Mouse (Mus musculus): ENCODE measurements around the gene Ntpcr.

The Ntpcr gene

GRCm38 (mm10) chr8:125775031-125775430 lies 45.3 kb downstream of the Ntpcr start:
- no peak for DNase-seq (ENCODE audit: low read depth)

DNA sequence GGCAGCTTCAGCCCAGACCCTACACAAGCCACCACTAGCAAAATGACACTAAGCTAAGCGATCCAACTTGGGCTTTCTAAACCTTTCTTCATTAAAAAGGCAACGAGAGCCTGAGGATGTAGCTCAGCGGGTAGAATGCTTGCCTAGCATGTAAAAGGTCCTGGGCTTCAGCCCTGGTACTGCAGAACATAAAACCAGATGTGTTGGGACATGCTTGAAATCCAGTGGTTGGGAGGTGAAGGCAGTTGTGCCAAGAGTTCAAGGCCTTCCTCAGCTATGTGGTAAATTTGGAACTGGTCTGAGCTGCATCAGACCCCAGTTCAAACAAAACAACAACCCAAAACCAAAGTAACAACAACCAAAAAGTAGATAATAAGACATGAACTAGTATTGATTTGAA lies 46.6 kb downstream of the Ntpcr start:
- DNase-seq (ENCODE audit: low read depth), result no peak

DNA sequence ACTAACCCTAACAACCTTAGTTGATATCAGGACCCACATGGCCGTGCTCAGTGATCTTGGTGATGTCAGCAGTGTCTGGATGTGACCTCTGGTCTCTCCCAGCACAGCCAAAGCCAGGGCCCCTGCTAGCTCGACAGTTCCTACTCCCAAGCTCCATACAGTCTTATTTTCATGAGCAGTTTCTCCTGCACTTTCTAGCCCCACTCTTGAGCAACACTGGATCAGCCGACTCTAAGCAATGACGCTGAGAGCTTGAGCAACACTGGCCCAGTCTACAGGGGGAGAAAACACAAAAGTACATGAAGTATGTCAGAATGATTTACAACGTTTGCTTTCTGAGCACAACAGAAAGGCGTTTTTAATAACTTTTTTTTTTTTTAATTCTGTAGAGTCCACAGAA lies 47.0 kb downstream of the Ntpcr start:
- DNase-seq (ENCODE audit: low read depth), result no peak

- no peak for DNase-seq (ENCODE audit: low read depth)
Observed at GRCm38 (mm10) chr8:125777478-125778164, 47.9 kb downstream of the Ntpcr start.

GRCm38 (mm10) chr8:125778919-125779318 lies 49.2 kb downstream of the Ntpcr start:
- peak; percentile 23 for DNase-seq (ENCODE audit: low read depth)

GRCm38 (mm10) chr8:125779656-125780055 lies 49.9 kb downstream of the Ntpcr start:
- DNase-seq (ENCODE audit: low read depth), result no peak

GRCm38 (mm10) chr8:125782161-125782560 lies 52.4 kb downstream of the Ntpcr start:
- no peak for DNase-seq (ENCODE audit: low read depth)

GRCm38 (mm10) chr8:125786886-125787285 lies 57.1 kb downstream of the Ntpcr start:
- no peak for DNase-seq (ENCODE audit: low read depth)

GRCm38 (mm10) chr8:125792816-125793455 lies 63.2 kb downstream of the Ntpcr start:
- DNase-seq (ENCODE audit: low read depth), result no peak

- DNase-seq (ENCODE audit: low read depth), result no peak
Observed at GRCm38 (mm10) chr8:125795341-125795740, 65.6 kb downstream of the Ntpcr start.

DNA sequence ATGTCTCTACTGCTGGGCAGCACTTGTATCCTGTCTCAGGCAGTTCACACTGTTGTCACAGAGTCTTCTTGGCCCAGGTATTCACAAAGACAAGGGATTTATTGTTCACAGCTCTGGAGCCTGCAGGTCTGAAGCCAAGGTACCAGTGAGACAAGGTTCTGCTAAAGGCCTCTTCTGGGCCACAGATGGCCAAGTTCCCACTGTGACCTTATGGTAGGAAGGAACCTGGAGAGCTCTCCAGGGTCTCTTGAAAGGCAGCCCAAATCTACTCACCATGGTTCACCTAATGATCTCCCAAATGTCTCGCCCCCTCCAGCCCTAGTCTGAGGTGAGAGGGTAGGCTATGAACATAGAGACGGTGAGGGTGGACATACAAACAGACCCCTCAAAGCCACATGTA lies 67.2 kb downstream of the Ntpcr start:
- DNase-seq (ENCODE audit: low read depth), result no peak

Measured in 416B (cell line).